Mouse (Mus musculus): ENCODE results near the gene Ucp1. TPM values are rescaled to one million over a fixed set of nuclear protein-coding genes. Genes with fewer than 3 reads are reported as not detected.
"Not testable (repeated sequence)": the region's sequence is repeated elsewhere in the genome, so short reads cannot be mapped to it uniquely, and the experiment has no call there.

Gene Ucp1
- polyA plus RNA-seq, 1 experiment: not detected

GRCm38 (mm10) chr8:83274470-83274869, 15.7 kb upstream of the Ucp1 start:
- peaks cover 3% of the 10 kb centered on the region; the same call in 1 of the 2 replicates for H3K4me1 ChIP-seq (ENCODE audit: control insufficient read depth, insufficient read depth, low read length)
- TF ChIP-seq POLR2A (IDR thresholded peaks at IDR 0.05; ENCODE audit: insufficient read depth, low read depth, low read length): no peak
- no peak for TF ChIP-seq CTCF (IDR thresholded peaks at IDR 0.05; ENCODE audit: insufficient read depth, low read depth, low read length)
- no peak overlapping the region for H3K27ac ChIP-seq (ENCODE audit: insufficient read depth, low read depth, low read length)
- no peak overlapping the region for H3K4me3 ChIP-seq (ENCODE audit: insufficient read depth, low read depth, low read length)
- WGBS: 62% methylated on average over 11 of the region's 11 CpGs

- H3K27ac ChIP-seq (ENCODE audit: insufficient read depth, low read depth, low read length): no peak overlapping the region
- peaks cover 3% of the 10 kb centered on the region; the same call in 1 of the 2 replicates for H3K4me1 ChIP-seq (ENCODE audit: control insufficient read depth, insufficient read depth, low read length)
- no peak for TF ChIP-seq CTCF (IDR thresholded peaks at IDR 0.05; ENCODE audit: insufficient read depth, low read depth, low read length)
- no peak for TF ChIP-seq POLR2A (IDR thresholded peaks at IDR 0.05; ENCODE audit: insufficient read depth, low read depth, low read length)
- WGBS: 74% methylated on average over 6 of the region's 6 CpGs
- no peak overlapping the region for H3K4me3 ChIP-seq (ENCODE audit: insufficient read depth, low read depth, low read length)
These were observed 11.7 kb upstream of the Ucp1 start for GRCm38 (mm10) chr8:83278431-83278830.

GRCm38 (mm10) chr8:83285391-83285790, 4.8 kb upstream of the Ucp1 start:
- no peak for TF ChIP-seq CTCF (IDR thresholded peaks at IDR 0.05; ENCODE audit: insufficient read depth, low read depth, low read length)
- TF ChIP-seq POLR2A (IDR thresholded peaks at IDR 0.05; ENCODE audit: insufficient read depth, low read depth, low read length): no peak
- WGBS: 70% methylated on average over 8 of the region's 8 CpGs
- H3K4me1 ChIP-seq (ENCODE audit: control insufficient read depth, insufficient read depth, low read length): peaks cover 5% of the 10 kb centered on the region
- no peak overlapping the region for H3K27ac ChIP-seq (ENCODE audit: insufficient read depth, low read depth, low read length)
- H3K4me3 ChIP-seq (ENCODE audit: insufficient read depth, low read depth, low read length): no peak overlapping the region

- Histone ChIP-seq H3K27ac (ENCODE audit: insufficient read depth, low read depth, low read length) (no peak overlapping the region), H3K4me3 (ENCODE audit: insufficient read depth, low read depth, low read length) (no peak overlapping the region), H3K4me1 (ENCODE audit: control insufficient read depth, insufficient read depth, low read length) (no peaks in the 10 kb centered on the region)
- TF ChIP-seq CTCF (IDR thresholded peaks at IDR 0.05; ENCODE audit: insufficient read depth, low read depth, low read length) (no peak), POLR2A (IDR thresholded peaks at IDR 0.05; ENCODE audit: insufficient read depth, low read depth, low read length) (no peak)
- WGBS: 71% methylated on average over 4 of the region's 4 CpGs
These were observed 7.2 kb downstream of the Ucp1 start for GRCm38 (mm10) chr8:83297375-83297774.

GRCm38 (mm10) chr8:83300135-83300534, 10.0 kb downstream of the Ucp1 start:
- no peak overlapping the region for H3K27ac ChIP-seq (ENCODE audit: insufficient read depth, low read depth, low read length)
- no peaks in the 10 kb centered on the region for H3K4me1 ChIP-seq (ENCODE audit: control insufficient read depth, insufficient read depth, low read length)
- H3K4me3 ChIP-seq (ENCODE audit: insufficient read depth, low read depth, low read length): no peak overlapping the region
- 67% methylated on average over 1 of the region's 1 CpGs for WGBS
- TF ChIP-seq CTCF (IDR thresholded peaks at IDR 0.05; ENCODE audit: insufficient read depth, low read depth, low read length) (no peak), POLR2A (IDR thresholded peaks at IDR 0.05; ENCODE audit: insufficient read depth, low read depth, low read length) (no peak)

GRCm38 (mm10) chr8:83304946-83305345, 14.8 kb downstream of the Ucp1 start:
- Histone ChIP-seq H3K4me3 (ENCODE audit: insufficient read depth, low read depth, low read length) (no peak overlapping the region), H3K4me1 (ENCODE audit: control insufficient read depth, insufficient read depth, low read length) (no peaks in the 10 kb centered on the region), H3K27ac (ENCODE audit: insufficient read depth, low read depth, low read length) (no peak overlapping the region)
- TF ChIP-seq POLR2A (IDR thresholded peaks at IDR 0.05; ENCODE audit: insufficient read depth, low read depth, low read length): no peak
- TF ChIP-seq CTCF (IDR thresholded peaks at IDR 0.05; ENCODE audit: insufficient read depth, low read depth, low read length): no peak
- 88% methylated on average over 1 of the region's 1 CpGs for WGBS

GRCm38 (mm10) chr8:83309836-83310235, 19.7 kb downstream of the Ucp1 start:
- TF ChIP-seq POLR2A (IDR thresholded peaks at IDR 0.05; ENCODE audit: insufficient read depth, low read depth, low read length): no peak
- TF ChIP-seq CTCF (IDR thresholded peaks at IDR 0.05; ENCODE audit: insufficient read depth, low read depth, low read length): no peak
- WGBS: 76% methylated on average over 6 of the region's 6 CpGs
- H3K4me1 ChIP-seq (ENCODE audit: control insufficient read depth, insufficient read depth, low read length): no peaks in the 10 kb centered on the region
- H3K4me3 ChIP-seq (ENCODE audit: insufficient read depth, low read depth, low read length): no peak overlapping the region
- no peak overlapping the region for H3K27ac ChIP-seq (ENCODE audit: insufficient read depth, low read depth, low read length)

GRCm38 (mm10) chr8:83315084-83315483, 24.9 kb downstream of the Ucp1 start:
- H3K4me1 ChIP-seq (ENCODE audit: control insufficient read depth, insufficient read depth, low read length); H3K27ac ChIP-seq (ENCODE audit: insufficient read depth, low read depth, low read length); H3K4me3 ChIP-seq (ENCODE audit: insufficient read depth, low read depth, low read length): not testable (repeated sequence)
- WGBS: 90% methylated on average over 4 of the region's 4 CpGs

- WGBS: 86% methylated on average over 2 of the region's 2 CpGs
- H3K4me3 ChIP-seq (ENCODE audit: insufficient read depth, low read depth, low read length): no peak overlapping the region
- no peak overlapping the region for H3K27ac ChIP-seq (ENCODE audit: insufficient read depth, low read depth, low read length)
- no peak for TF ChIP-seq POLR2A (IDR thresholded peaks at IDR 0.05; ENCODE audit: insufficient read depth, low read depth, low read length)
- TF ChIP-seq CTCF (IDR thresholded peaks at IDR 0.05; ENCODE audit: insufficient read depth, low read depth, low read length): no peak
- H3K4me1 ChIP-seq (ENCODE audit: control insufficient read depth, insufficient read depth, low read length): no peaks in the 10 kb centered on the region
These were observed 25.5 kb downstream of the Ucp1 start for GRCm38 (mm10) chr8:83315691-83316090.

- TF ChIP-seq CTCF (IDR thresholded peaks at IDR 0.05; ENCODE audit: insufficient read depth, low read depth, low read length) (no peak), POLR2A (IDR thresholded peaks at IDR 0.05; ENCODE audit: insufficient read depth, low read depth, low read length) (no peak)
- H3K4me3 ChIP-seq (ENCODE audit: insufficient read depth, low read depth, low read length): no peak overlapping the region
- 64% methylated on average over 3 of the region's 3 CpGs for WGBS
These were observed 30.4 kb downstream of the Ucp1 start for GRCm38 (mm10) chr8:83320543-83320942.

More at GRCm38 (mm10) chr8:83320543-83320942, 30.4 kb downstream of the Ucp1 start:
- H3K4me1 ChIP-seq (ENCODE audit: control insufficient read depth, insufficient read depth, low read length): no peaks in the 10 kb centered on the region
- no peak overlapping the region for H3K27ac ChIP-seq (ENCODE audit: insufficient read depth, low read depth, low read length)
